Mouse (Mus musculus) layer of hippocampus, adult 18-20 months (tissue): ENCODE data around the gene Elmo1. TPM values are rescaled to one million over a fixed set of nuclear protein-coding genes. Genes with fewer than 3 reads are reported as not detected.
A peak's percentile ranks its signal among the peaks of the same experiment; 100 is the strongest.

ENCODE experiments used
- DNase-seq, 2 experiments: peaks; one replicate each; pipeline ENCODE4 v3.0.0; 2022; ENCODE audit warnings: low spot score in 2 of 2
- total RNA-seq, 2 experiments: library from RNA; stranded (reverse); gene quantifications; 2 replicates each; pipeline ENCODE4 v1.2.3; 2021

Gene Elmo1
- total RNA-seq, 2 experiments from 2014 or later = 28.9 to 29.8 TPM

GRCm38 (mm10) chr13:20150130-20150835 lies 59.9 kb downstream of the Elmo1 start:
- no peak for DNase-seq

GRCm38 (mm10) chr13:20151302-20151978 lies 61.0 kb downstream of the Elmo1 start:
- no peak for DNase-seq

GRCm38 (mm10) chr13:20157059-20157458 lies 66.7 kb downstream of the Elmo1 start:
- DNase-seq = no peak

- DNase-seq = no peak
These were observed 67.1 kb downstream of the Elmo1 start for GRCm38 (mm10) chr13:20157529-20157928.

GRCm38 (mm10) chr13:20163339-20163954 lies 73.1 kb downstream of the Elmo1 start:
- DNase-seq = no peak

- no peak for DNase-seq
These were observed 74.4 kb downstream of the Elmo1 start for GRCm38 (mm10) chr13:20164837-20165236.

GRCm38 (mm10) chr13:20173987-20174654 lies 83.7 kb downstream of the Elmo1 start:
- DNase-seq = no peak

GRCm38 (mm10) chr13:20174655-20175280 lies 84.4 kb downstream of the Elmo1 start:
- no peak for DNase-seq

GRCm38 (mm10) chr13:20180738-20181137 lies 90.3 kb downstream of the Elmo1 start:
- DNase-seq = no peak

GRCm38 (mm10) chr13:20181321-20181720 lies 90.9 kb downstream of the Elmo1 start:
- DNase-seq = no peak

GRCm38 (mm10) chr13:20182239-20182825 lies 91.9 kb downstream of the Elmo1 start:
- DNase-seq = peak in 1 of 2 experiments; percentile 26

- peak in 1 of 2 experiments; percentile 55 for DNase-seq
These were observed 93.3 kb downstream of the Elmo1 start for GRCm38 (mm10) chr13:20183512-20184238.

- no peak for DNase-seq
These were observed 94.0 kb downstream of the Elmo1 start for GRCm38 (mm10) chr13:20184239-20185033.

GRCm38 (mm10) chr13:20185034-20185846 lies 94.8 kb downstream of the Elmo1 start:
- no peak for DNase-seq

- DNase-seq = no peak
These were observed 95.4 kb downstream of the Elmo1 start for GRCm38 (mm10) chr13:20185847-20186213.

GRCm38 (mm10) chr13:20187647-20188046 lies 97.3 kb downstream of the Elmo1 start:
- no peak for DNase-seq

- DNase-seq = no peak
These were observed 101.7 kb downstream of the Elmo1 start for GRCm38 (mm10) chr13:20192009-20192584.

- DNase-seq = no peak
These were observed 110.2 kb downstream of the Elmo1 start for GRCm38 (mm10) chr13:20200582-20200981.
